Mouse (Mus musculus) erythroblast, embryonic 14.5 days (primary cell): ENCODE results near the gene C2.

Experiments
- GATA1 ChIP-seq: IDR thresholded peaks from 2 replicates; pipeline ENCODE4 v1.6.1; 2012; ENCODE audit warnings: low read length, inconsistent platforms, mixed read lengths
- TAL1 ChIP-seq: IDR thresholded peaks from 3 replicates; pipeline ENCODE4 v1.6.1; 2012; ENCODE audit warnings: low read length, inconsistent platforms, mixed read lengths

DNA sequence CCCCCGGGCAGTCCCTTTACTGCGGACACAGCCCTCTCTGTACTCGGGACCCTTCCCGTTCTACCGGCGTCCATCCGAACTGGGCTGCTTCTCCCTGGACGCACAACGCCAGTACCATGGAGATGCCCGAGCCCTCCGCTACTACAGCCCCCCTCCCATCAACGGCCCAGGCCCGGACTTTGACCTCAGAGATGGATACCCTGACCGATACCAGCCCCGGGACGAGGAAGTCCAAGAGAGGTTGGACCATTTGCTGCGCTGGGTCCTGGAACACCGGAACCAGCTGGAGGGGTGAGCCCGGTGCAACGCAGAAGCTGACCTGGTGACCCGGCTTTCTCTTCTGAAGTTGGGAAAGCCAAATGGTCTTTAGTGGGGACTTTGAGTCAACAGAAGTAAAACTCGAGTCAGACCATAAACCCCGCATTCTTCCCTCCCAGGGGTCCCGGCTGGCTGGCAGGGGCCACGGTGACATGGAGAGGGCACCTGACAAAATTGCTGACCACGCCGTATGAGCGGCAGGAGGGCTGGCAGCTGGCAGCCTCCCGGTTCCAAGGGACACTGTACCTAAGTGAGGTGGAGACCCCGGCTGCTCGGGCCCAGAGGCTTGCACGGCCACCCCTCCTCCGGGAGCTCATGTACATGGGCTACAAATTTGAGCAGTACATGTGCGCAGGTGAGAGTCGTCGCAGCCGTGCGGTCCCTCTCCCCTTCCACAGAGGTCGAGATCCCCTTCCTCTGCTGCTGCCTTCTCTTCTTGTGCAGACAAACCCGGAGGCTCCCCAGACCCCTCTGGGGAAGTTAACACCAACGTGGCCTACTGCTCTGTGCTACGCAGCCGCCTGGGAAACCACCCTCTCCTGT, 60.4 kb downstream of the C2 start:
- TF ChIP-seq GATA1 = no peak
- TF ChIP-seq TAL1 = no peak
